Mouse (Mus musculus): ENCODE measurements at regions not wholly inside any gene's neighbourhood (a gene's known extent, or its start where the extent isn't known, plus 50 kb on each side); places are given as distances from the start of the nearest gene placed in this dataset.
A peak's percentile ranks its signal among the peaks of the same experiment; 100 is the strongest.

GRCm38 (mm10) chr4:82092296-82093230, 613.0 kb downstream of the Nfib start:
- peak; percentile 13 to 28 for DNase-seq (ENCODE audit: low spot score in 2 of 2)

DNA sequence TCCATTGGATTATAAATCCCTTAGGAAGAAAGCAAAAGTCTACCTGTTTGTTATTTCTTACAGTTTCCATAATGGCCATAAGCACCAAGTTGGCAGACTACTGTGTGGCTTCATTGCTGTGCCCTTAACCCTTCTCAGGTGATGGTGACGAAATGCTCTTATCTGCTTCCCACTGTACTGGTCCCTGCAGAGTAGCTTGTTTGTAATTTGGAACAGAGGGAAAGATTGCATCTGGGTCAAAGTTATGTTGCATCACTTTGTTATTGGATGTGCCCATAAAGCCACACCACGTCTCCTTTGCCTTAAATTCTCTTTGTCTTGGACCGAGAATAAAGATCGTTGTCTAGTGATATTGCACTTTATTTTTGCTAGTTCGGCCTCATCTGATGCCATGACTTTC, 615.9 kb downstream of the Nfib start:
- DNase-seq (ENCODE audit: low spot score in 2 of 2), result no peak

- no peak for DNase-seq (ENCODE audit: low spot score in 2 of 2)
These were observed 622.0 kb downstream of the Nfib start for GRCm38 (mm10) chr4:82083519-82083918.

GRCm38 (mm10) chr4:82068050-82068449, 625.4 kb upstream of the Mpdz start:
- DNase-seq (ENCODE audit: low spot score in 2 of 2), result no peak

GRCm38 (mm10) chr4:82065641-82066358, 623.2 kb upstream of the Mpdz start:
- DNase-seq (ENCODE audit: low spot score in 2 of 2), result no peak

DNA sequence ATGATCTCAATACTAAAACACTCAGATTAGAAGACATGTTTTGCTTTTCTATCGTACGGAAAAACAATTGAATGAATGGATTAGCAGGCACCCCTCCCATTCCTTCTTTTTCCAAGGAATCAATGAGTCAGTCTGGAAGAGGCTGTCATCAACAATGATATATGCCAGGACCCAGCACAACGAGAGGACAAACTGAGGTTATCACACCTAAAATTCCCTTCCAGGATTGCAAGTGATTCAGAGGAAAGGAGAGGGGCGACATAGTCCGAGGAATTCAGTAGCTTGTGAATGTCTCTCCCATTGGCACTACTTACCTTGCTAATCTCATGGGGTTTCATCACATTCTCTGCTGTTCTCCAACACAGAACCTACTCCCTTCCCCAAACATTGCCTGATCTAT, 620.1 kb upstream of the Mpdz start:
- DNase-seq (ENCODE audit: low spot score in 2 of 2), result no peak

- no peak for DNase-seq (ENCODE audit: low spot score in 2 of 2)
These were observed 614.1 kb upstream of the Mpdz start for GRCm38 (mm10) chr4:82056671-82057070.

DNA sequence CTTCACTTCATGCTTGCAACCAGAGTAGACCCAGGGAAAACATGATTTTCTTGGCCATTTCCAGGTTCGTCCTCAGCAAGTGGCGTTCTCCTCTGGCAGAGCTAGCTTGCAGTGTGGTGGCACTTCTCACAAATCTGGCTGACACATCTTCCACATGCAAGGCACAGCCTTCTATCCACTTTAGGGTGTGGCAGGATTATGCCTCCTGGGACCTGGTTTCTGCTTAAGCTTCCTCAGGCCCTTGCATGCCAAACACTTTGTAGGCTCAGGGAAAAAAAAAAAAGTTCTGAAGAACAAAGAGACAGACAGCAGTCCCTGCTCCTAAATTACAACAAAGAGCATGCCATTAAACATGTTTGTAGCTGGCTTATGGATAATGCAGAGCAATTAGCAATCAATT, 605.6 kb upstream of the Mpdz start:
- no peak for DNase-seq (ENCODE audit: low spot score in 2 of 2)

DNA sequence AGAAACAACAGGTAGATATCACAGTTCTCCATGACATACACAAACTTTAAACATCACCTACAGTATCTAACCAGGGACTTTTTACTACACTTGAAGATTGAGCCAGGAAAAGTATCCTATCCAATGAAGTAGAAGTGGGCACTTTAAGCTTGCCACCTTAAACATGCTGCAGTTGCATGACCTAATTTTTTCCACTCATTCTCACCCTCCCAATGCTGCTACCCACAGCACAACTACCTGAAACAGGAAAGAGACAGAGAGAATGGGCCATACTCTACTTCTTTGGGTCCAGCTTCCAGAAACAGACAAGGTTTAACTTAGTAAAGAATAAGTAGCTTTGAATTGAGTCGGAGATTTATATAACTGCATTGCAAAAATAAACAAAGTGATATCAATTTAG, 594.9 kb upstream of the Mpdz start:
- no peak for DNase-seq (ENCODE audit: low spot score in 2 of 2)

- no peak for DNase-seq (ENCODE audit: low spot score in 2 of 2)
These were observed 592.6 kb upstream of the Mpdz start for GRCm38 (mm10) chr4:82035074-82035703.

DNA sequence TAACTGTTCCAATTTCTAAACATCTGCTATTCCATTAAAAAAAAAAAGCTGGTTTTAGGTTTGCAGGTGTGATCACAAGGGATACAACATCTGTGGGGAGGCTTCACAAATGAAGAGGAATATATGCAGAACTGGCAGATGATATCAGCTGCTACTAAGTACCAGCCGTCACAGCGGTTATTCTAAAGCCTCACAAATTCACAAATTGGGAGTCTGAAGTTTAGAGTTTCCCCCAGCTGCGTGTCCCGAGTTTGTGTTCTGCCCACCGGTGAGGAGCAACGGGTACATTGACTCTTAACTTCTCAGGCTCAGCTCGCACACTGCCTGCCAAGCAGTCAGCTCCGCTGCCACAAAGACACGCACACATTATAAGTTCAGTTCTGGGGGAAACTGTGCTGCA, 586.6 kb upstream of the Mpdz start:
- peak in 1 of 2 experiments; percentile 14 for DNase-seq (ENCODE audit: low spot score in 2 of 2)

- peak in 1 of 2 experiments; percentile 17 for DNase-seq (ENCODE audit: low spot score in 2 of 2)
These were observed 584.8 kb upstream of the Mpdz start for GRCm38 (mm10) chr4:82027447-82027881.

GRCm38 (mm10) chr4:82001406-82001732, 558.8 kb upstream of the Mpdz start:
- DNase-seq (ENCODE audit: low spot score in 2 of 2), result no peak

- no peak for DNase-seq (ENCODE audit: low spot score in 2 of 2)
These were observed 558.2 kb upstream of the Mpdz start for GRCm38 (mm10) chr4:82000590-82001405.

GRCm38 (mm10) chr4:81999654-82000314, 557.2 kb upstream of the Mpdz start:
- DNase-seq (ENCODE audit: low spot score in 2 of 2), result peak; percentile 38 to 52

- no peak for DNase-seq (ENCODE audit: low spot score in 2 of 2)
These were observed 556.5 kb upstream of the Mpdz start for GRCm38 (mm10) chr4:81999093-81999492.

- no peak for DNase-seq (ENCODE audit: low spot score in 2 of 2)
These were observed 553.8 kb upstream of the Mpdz start for GRCm38 (mm10) chr4:81996445-81996844.

DNA sequence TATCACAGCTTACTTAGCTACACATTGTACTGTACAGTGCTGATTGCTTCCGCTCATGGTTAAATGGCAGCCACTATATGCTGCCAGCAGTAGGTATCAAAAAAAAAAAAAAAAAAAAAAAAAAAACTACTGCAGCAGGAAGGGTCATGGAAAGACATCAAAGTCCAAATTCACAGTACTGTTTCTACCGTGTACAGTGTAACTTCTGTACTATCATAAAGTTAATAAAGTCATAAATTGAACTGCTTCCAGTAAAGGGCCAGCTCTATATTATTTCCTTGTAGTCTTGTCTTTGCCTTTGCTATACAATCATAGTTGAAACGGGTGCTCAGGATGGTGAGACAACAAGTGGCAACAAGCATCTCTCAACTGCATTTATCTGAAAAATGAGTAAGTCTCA, 552.6 kb upstream of the Mpdz start:
- DNase-seq (ENCODE audit: low spot score in 2 of 2), result no peak

- no peak for DNase-seq (ENCODE audit: low spot score in 2 of 2)
These were observed 546.2 kb upstream of the Mpdz start for GRCm38 (mm10) chr4:81988796-81989195.

- no peak for DNase-seq (ENCODE audit: low spot score in 2 of 2)
These were observed 544.0 kb upstream of the Mpdz start for GRCm38 (mm10) chr4:81986616-81987015.

DNA sequence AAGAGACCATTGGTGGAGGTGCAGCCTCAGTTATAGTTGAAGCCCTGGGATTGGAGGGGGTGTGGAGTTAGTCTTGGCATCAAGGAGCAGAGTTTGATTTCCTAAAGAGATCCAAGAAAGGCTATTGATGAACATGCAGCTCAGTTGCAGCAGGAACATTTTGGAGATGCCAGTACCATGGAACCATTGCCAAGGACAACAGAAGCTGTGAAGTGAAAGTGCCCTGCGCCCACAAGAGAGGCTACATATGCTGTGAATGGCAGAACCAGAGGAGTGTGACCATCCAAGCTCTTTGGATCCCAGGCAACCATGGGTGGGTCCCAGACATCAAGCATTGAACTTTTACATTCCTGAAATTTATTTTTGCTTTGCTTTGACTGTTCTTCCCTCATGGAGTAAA, 539.2 kb upstream of the Mpdz start:
- no peak for DNase-seq (ENCODE audit: low spot score in 2 of 2)

All from layer of hippocampus, postnatal 10 days (tissue).